Mouse (Mus musculus): ENCODE results near the gene D11Wsu47e. TPM values are rescaled to one million over a fixed set of nuclear protein-coding genes. Genes with fewer than 3 reads are reported as not detected.
A peak's percentile ranks its signal among the peaks of the same experiment; 100 is the strongest.

Gene D11Wsu47e
- polyA plus RNA-seq, 1 experiment from 2014 or later = 18.3 TPM

DNA sequence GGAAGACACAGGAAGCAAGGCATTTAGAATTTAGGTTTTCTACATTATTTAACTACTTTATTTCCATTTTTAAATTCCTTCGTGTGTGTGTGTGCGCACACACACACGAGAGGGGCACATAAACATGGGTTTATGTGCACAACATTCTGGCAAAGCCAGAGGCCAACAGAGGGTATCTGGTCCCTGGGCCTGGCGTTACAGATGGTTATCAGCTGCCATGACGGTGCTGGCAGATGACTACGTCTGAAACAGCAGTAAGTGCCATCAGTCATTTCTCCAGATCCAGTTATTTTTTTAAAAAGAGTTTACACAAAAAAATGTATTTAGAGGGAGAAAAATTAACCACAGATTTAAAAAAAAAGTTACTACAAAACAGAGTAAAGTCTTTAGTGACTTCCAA, 18.0 kb upstream of the D11Wsu47e start:
- no peaks in the 10 kb centered on the region for H3K27me3 ChIP-seq
- DNase-seq (ENCODE audit: low read depth, low spot score) = no peak
- ChIA-PET CTCF (interaction anchor here (1.2 to 1.8 kb wide), 2 partner anchors 15 to 145 kb away, joined by 4 to 7 read pairs; no protein-coding TSS in a partner anchor), POLR2A (interaction anchor here (0.6 kb wide), 1 partner anchor 14 kb away, joined by 4 read pairs; no protein-coding TSS in a partner anchor)
- TF ChIP-seq CTCF (IDR thresholded peaks at IDR 0.05) = no peak
- in situ Hi-C loops (cut with MboI; ENCODE audit: low pct_unique_long_range_greater_than_20kb) = no loop called here
- no peak for ATAC-seq

DNA sequence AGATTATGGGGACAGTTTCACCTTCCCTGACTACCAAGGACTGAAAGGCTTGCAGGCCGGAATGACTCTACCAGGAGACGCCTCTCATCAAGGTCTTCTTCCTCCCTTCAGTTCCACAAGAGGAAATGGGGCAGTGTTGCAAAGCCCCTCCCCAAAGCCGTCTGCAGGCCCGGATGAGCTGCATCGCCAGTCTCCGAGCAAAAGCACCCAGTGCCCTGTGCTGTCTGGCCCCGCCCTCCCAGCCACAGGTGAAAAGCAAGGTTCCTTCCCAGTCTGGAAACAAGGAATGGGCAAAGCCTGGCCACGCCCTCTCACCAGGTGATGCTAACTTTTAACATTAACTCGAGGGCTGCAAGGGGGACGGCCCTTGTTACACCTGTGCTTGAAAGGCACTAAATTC, 17.6 kb upstream of the D11Wsu47e start:
- in situ Hi-C loops (cut with MboI; ENCODE audit: low pct_unique_long_range_greater_than_20kb) = no loop called here
- DNase-seq (ENCODE audit: low read depth, low spot score) (no peak), ATAC-seq (no peak)
- ChIA-PET POLR2A (no interaction called here), CTCF (interaction anchor here (1.2 to 1.8 kb wide), 3 partner anchors 10 to 144 kb away, joined by 3 to 7 read pairs (median 4); no protein-coding TSS in a partner anchor)
- no peaks in the 10 kb centered on the region for H3K27me3 ChIP-seq
- no peak for TF ChIP-seq CTCF (IDR thresholded peaks at IDR 0.05)

DNA sequence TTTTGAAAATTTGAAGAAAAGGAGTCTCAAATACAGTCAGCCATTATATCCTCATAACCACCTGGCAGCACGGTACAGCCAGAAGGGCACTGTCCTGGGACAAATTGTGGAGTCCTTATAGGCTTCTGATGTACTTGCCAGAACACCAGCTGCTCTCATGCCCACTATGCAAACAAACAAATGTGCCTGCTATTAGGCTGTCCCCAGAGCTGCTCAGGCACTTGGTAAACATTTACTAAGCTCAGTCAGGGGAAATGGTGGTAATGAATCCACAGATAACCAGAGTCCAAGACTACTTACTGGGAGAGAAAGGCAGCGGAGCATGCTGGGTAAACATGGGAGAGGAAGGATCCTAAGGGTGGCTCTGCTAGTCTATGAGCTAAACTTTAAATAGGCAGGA, 17.1 kb upstream of the D11Wsu47e start:
- CTCF ChIA-PET = interaction anchor here (0.9 to 1.6 kb wide), 3 partner anchors 11 to 144 kb away, joined by 3 to 4 read pairs (median 3); no protein-coding TSS in a partner anchor
- in situ Hi-C loops (cut with MboI; ENCODE audit: low pct_unique_long_range_greater_than_20kb) = no loop called here
- peak; percentile 69 for ATAC-seq
- no peak for TF ChIP-seq CTCF (IDR thresholded peaks at IDR 0.05)
- no peak for DNase-seq (ENCODE audit: low read depth, low spot score)
- POLR2A ChIA-PET = no interaction called here
- H3K27me3 ChIP-seq = no peaks in the 10 kb centered on the region

DNA sequence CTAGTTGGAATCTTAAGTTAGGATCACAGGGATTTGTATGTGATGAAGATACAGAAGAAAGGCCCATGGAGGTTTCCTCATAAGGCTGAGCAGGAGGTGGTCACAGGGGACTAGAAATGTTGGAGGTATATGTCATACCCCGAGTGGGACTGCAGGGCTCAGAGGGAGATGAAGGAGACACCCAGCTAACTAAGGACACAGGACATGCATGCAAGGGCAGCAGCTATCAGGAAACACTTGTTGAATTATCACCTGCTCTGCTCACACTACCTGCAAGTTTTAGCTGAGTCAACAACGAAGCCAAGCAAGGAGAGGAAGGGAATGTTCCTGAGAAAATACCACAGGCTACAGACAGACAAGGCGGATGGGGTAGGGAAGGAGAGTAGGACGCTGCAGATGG, 16.5 kb upstream of the D11Wsu47e start:
- DNase-seq (ENCODE audit: low read depth, low spot score) (no peak), ATAC-seq (peak; percentile 29)
- in situ Hi-C loops (cut with MboI; ENCODE audit: low pct_unique_long_range_greater_than_20kb) = no loop called here
- TF ChIP-seq CTCF (IDR thresholded peaks at IDR 0.05) = no peak
- ChIA-PET CTCF (interaction anchor here (0.9 to 1.6 kb wide), 2 partner anchors 12 to 15 kb away, joined by 3 read pairs; no protein-coding TSS in a partner anchor), POLR2A (no interaction called here)
- no peaks in the 10 kb centered on the region for H3K27me3 ChIP-seq

DNA sequence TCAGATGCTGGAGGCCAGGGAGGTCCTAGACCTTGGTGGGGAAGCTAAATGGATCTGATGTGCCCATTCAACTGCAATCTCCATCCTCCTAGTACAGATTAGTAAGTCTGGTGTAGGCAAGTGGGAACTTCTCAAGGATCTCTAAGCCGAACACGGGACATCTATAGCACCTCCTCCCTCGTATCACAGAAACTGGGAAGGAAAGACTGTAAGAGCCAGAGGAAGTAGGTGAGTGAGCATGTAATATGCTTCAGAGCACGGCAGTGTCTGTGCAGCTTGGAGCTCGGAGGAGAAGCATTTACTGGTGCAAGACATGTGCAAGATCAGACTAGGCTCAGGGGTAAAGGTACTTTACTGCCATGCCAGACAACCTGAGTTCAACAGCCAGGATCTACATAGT, 15.4 kb upstream of the D11Wsu47e start:
- CTCF ChIA-PET = no interaction called here
- ATAC-seq (no peak), DNase-seq (ENCODE audit: low read depth, low spot score) (no peak)
- POLR2A ChIA-PET = interaction anchor here (1.2 kb wide), 1 partner anchor 9 kb away, joined by 3 read pairs; no protein-coding TSS in a partner anchor
- TF ChIP-seq CTCF (IDR thresholded peaks at IDR 0.05) = no peak
- in situ Hi-C loops (cut with MboI; ENCODE audit: low pct_unique_long_range_greater_than_20kb) = no loop called here
- no peaks in the 10 kb centered on the region for H3K27me3 ChIP-seq

DNA sequence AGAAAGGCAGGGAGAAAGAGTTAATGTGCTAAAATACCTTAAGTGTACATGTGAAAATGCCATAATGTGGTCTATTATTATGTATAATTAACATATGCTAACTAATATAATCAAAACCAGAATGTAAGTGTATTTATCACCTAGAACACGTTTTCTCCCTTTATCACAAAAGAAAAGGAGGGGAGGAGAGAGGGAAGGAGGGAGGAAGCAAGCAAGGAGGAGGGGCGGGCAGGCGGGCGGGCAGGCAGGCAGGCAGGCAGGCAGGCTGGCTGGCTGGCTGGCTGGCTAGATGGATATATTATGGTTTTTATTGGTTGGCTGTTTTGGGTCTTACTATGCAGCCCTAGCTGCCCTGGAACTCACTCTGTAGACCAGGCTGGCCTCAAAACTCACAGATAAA, 14.5 kb upstream of the D11Wsu47e start:
- no peaks in the 10 kb centered on the region for H3K27me3 ChIP-seq
- ChIA-PET CTCF (no interaction called here), POLR2A (no interaction called here)
- DNase-seq (ENCODE audit: low read depth, low spot score) (no peak), ATAC-seq (no peak)
- in situ Hi-C loops (cut with MboI; ENCODE audit: low pct_unique_long_range_greater_than_20kb) = no loop called here
- TF ChIP-seq CTCF (IDR thresholded peaks at IDR 0.05) = no peak

DNA sequence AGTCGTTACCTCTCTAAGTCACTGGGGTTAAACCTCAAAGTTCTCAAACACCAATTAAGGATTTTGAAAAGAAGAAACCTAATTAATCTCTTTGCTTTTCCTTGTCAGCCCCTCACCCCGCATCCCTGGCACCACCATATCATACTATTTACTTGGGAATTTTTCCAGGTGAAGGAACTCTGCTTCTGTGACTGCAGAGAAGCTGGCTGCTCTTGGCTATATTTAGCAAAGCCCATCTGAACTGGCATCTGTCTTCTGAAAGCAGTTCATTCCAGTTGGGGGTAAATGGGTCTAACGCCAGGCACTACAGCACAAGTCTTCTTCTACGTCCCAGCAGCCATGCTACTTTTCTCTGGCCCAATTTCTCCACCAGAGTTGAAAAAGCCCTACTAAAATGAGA, 10.6 kb upstream of the D11Wsu47e start:
- ATAC-seq (no peak), DNase-seq (ENCODE audit: low read depth, low spot score) (no peak)
- CTCF ChIA-PET = no interaction called here
- no peak for TF ChIP-seq CTCF (IDR thresholded peaks at IDR 0.05)
- POLR2A ChIA-PET = interaction anchor here (1.1 kb wide), 1 partner anchor 13 kb away, joined by 3 read pairs; no protein-coding TSS in a partner anchor
- in situ Hi-C loops (cut with MboI; ENCODE audit: low pct_unique_long_range_greater_than_20kb) = no loop called here
- no peaks in the 10 kb centered on the region for H3K27me3 ChIP-seq

DNA sequence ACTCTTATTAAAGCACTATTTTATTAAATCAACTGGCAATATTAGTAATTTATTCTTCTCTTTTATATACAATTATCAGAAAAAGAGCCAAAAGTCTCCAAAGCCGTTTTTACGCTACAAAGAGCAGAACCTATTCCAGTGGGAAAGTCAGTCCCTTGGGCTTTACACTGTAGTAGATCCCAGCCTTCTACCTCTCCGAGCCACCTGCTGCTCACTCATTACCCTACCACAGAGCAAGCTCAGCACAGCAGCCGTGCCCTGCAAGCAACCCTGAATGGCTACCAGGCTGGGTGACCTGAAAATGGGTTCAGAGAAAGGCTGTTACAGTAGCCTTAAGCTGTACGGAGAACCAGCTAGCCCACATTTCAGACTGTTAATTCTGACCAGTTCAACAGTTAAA, 9.6 kb upstream of the D11Wsu47e start:
- DNase-seq (ENCODE audit: low read depth, low spot score) (no peak), ATAC-seq (no peak)
- TF ChIP-seq CTCF (IDR thresholded peaks at IDR 0.05) = no peak
- no peaks in the 10 kb centered on the region for H3K27me3 ChIP-seq
- CTCF ChIA-PET = no interaction called here
- in situ Hi-C loops (cut with MboI; ENCODE audit: low pct_unique_long_range_greater_than_20kb) = no loop called here
- POLR2A ChIA-PET = interaction anchor here (1.1 kb wide), 1 partner anchor 14 kb away, joined by 3 read pairs; no protein-coding TSS in a partner anchor

DNA sequence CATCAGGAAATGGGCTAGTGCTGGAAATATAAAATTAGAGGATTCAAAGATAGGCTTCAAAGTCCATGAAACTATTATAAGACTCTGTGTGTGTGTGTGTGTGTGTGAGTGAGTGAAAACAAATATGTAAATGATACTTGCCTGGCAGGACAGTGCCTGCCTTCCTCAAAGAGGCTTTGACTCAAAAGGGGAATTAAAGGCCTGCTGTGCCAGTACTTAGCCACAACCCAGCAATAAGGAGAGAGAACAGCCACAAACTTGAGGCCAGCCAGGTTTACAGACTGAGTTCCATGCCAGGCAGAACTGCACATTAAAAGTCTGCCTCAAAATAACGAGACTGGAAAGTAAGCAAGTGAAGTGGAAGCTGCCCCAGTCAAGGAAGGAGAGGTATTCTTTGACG, 7.4 kb upstream of the D11Wsu47e start:
- CTCF ChIA-PET = interaction anchor here (2.3 kb wide), 1 partner anchor 25 kb away, joined by 6 read pairs; no protein-coding TSS in a partner anchor
- no peak for TF ChIP-seq CTCF (IDR thresholded peaks at IDR 0.05)
- ATAC-seq (no peak), DNase-seq (ENCODE audit: low read depth, low spot score) (no peak)
- H3K27me3 ChIP-seq = no peaks in the 10 kb centered on the region
- in situ Hi-C loops (cut with MboI; ENCODE audit: low pct_unique_long_range_greater_than_20kb) = no loop called here
- POLR2A ChIA-PET = no interaction called here

DNA sequence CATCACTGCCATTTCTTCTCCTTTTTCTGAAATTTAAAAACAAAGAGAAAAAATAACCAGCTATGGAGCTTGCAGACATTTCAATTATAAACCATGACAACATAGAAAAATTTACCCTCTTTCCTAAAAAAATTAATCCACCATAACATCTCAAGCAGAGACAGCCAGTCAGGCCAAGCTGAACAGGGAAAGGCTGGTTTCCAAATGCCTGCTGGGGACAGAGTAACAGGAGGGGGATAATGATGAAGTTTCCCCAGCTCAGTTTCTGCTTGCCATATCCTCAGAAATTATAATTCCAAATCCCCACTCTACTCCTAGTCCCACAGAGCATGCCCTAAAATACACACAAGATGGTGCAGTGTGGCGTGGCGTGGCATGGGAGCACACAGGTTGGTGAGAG, 6.8 kb upstream of the D11Wsu47e start:
- ATAC-seq (no peak), DNase-seq (ENCODE audit: low read depth, low spot score) (no peak)
- no peaks in the 10 kb centered on the region for H3K27me3 ChIP-seq
- ChIA-PET CTCF (interaction anchor here (0.9 to 2.3 kb wide), 2 partner anchors 17 to 26 kb away, joined by 3 to 6 read pairs; no protein-coding TSS in a partner anchor), POLR2A (interaction anchor here (0.8 kb wide), 1 partner anchor 33 kb away, joined by 3 read pairs; no protein-coding TSS in a partner anchor)
- in situ Hi-C loops (cut with MboI; ENCODE audit: low pct_unique_long_range_greater_than_20kb) = no loop called here
- TF ChIP-seq CTCF (IDR thresholded peaks at IDR 0.05) = no peak

DNA sequence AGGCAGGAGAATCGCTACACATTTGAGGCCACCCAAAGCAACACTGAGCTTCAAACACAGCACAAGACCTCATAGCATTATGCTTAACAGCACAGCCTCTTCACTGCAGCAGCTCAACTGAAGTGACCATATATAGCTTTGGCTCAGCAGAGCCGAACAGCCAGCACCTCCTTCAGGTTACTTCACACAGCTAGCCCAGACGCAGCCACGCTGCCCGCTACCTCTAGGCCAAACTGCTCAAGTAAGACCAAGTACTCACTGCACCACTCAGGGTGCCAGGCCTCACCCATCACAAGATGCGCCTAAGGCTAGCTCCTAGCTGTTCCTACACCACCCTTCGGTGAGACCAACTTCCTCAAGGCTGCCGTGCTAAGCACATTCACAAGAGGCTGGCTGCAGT, 5.8 kb upstream of the D11Wsu47e start:
- ChIA-PET CTCF (interaction anchor here (0.9 to 2.3 kb wide), 5 partner anchors 16 to 133 kb away, joined by 3 to 6 read pairs (median 3); partner anchors contain the start of gene Cog1), POLR2A (interaction anchor here (0.8 to 1.0 kb wide), 2 partner anchors 27 to 32 kb away, joined by 3 read pairs; no protein-coding TSS in a partner anchor)
- in situ Hi-C loops (cut with MboI; ENCODE audit: low pct_unique_long_range_greater_than_20kb) = no loop called here
- no peak for TF ChIP-seq CTCF (IDR thresholded peaks at IDR 0.05)
- ATAC-seq = peak; percentile 22
- DNase-seq (ENCODE audit: low read depth, low spot score) = no peak
- no peaks in the 10 kb centered on the region for H3K27me3 ChIP-seq

Data from Patski (cell line).